Mouse (Mus musculus) erythroid progenitor cell, adult 5-6 weeks (primary cell): Measurements from ENCODE around the gene Thsd7a. TPM values are rescaled to one million over a fixed set of nuclear protein-coding genes. Genes with fewer than 3 reads are reported as not detected.

Experiments used
- ATAC-seq: replicated peaks from 2 replicates; pipeline ENCODE4 v1.8.0; 2016; ENCODE audit warnings: moderate number of reproducible peaks, mild to moderate bottlenecking, moderate TSS enrichment, inconsistent platforms; ENCODE audit not compliant: poor library complexity, low FRiP score, severe bottlenecking
- total RNA-seq, 2 experiments: library from RNA; stranded (forward) in 1 of 2; stranded (reverse) in 1 of 2; fragments of 150-400 nt in 1 of 2; fragments of 186-747, 209-891 nt in 1 of 2; gene quantifications; 2 replicates each; pipeline versions ENCODE4 v1.2.3 to v1.2.4; 2015 to 2017; ENCODE audit warnings: low replicate concordance in 2 of 2

Thsd7a gene
- total RNA-seq (2015; ENCODE audit: low replicate concordance) (under 0.01 TPM in 1 of 2 replicates, not detected in the other), total RNA-seq (2017; ENCODE audit: low replicate concordance) (0.13 TPM in 1 of 2 replicates, not detected in the other)

DNA sequence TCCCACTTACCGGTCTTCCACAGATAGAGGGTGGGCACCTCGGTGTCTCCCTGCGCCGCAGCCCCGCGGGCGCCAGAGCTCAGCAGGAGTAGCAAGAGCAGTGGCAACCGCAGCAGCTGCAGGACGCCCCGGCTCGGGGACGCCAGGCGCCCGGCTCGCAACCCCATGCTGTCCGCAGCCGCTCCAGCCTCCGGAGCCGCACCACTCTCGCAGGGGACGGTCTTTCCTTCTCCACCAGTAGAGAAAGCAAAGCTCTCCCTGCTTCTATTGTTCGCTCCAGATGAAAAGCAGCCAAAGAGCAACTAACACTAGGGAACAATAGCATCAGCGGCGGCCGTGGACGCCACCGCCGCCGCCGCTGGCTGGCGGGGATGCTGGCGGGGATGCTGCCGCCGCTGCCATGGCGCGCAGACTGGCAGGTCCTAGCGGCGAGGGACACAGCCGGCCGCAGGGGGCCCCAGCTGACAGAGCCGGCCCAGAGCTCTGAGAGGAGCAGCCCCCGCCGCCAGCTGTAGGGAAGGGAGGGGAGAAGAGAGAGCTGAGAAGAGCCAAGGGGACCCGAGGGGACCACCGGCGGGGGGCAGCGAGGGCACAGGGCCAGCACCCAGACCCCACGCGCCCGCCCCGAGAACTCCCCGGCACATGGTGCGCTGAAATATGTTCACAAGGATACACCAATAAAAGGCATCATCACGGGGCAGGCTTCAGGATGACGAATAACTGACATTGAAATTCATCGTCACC lies at the start of gene Thsd7a:
Thsd7a (minus strand) TSS at position 624 of the 744 bp plus-strand sequence.
- ATAC-seq = no peak

DNA sequence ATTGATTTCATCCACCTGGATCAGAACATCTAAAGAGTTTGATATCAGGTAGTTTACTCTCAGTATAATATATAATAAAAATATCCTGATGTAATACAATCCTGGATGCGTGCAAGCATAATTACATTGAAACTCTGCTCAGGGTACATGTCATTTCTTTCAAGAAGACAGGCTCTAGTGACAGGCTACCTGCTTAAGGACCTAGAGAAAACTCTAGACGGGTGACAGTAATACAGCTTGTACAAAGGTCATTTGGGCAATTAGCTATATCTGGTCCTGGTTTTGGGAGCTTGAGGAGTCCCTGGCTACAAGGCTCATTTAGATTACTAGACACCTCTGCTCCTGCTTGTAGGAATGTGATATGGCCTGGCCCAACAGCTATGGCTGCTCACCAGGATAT lies 37.9 kb upstream of the Thsd7a start:
- no peak for ATAC-seq

DNA sequence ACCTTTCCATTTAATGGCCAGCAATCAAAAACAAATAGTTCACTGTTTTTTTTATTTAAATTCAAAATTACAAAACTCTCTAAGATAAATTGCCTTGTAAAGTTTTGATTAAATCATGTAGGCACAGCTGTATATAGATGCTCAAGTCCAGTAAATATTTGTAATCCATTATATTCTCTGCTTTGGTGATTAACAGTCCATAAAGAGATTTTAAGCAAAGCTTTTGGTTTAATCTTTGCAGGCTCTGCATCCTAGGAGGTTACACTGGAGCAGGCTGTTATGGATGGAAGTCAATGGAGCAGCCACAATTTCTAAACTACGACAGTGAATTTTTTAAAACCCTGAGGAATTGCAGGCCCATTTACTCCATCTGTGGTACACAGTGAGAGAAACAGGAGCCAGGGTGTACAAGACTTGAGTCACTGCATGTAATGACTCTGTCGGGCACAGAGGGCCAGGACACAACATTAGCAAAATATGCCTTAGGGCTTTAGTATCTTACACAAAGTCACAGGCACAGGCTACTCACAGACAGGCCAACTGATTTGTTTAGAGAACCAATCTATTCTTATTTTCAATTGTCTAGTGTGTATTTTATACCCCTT lies 37.3 kb upstream of the Thsd7a start:
- ATAC-seq = no peak

DNA sequence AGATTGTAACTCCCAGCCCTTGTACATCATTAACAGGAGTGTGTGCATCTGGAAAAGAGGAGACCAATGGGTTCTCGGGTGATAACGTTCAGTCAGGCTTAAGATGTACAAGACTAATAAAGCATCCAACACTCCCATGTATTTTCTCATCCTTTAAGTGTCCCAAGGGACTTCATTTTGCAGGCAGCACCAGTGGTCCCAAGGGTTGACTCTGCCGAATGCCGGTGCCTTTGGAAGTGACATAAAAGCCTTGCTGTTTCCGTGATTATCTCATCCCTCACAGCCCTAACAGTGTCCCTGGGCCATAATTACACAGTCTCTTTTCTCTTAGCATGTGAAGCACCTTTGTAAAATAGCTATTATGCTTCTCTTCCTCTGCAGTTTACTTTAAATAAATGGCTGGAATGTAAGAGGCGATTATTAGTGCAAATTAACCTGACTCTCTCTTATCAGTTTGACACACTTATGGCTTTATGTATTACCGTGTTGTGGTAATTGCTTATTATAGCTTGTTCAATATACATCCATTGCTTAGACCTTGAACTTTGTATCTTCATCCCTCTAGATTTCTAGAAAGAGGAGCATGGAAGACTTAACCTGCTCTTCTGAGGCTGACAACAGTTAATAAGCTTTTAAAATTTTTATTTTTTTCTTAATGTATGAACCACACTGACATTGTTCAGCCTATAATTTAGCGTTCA lies 35.9 kb upstream of the Thsd7a start:
- no peak for ATAC-seq

DNA sequence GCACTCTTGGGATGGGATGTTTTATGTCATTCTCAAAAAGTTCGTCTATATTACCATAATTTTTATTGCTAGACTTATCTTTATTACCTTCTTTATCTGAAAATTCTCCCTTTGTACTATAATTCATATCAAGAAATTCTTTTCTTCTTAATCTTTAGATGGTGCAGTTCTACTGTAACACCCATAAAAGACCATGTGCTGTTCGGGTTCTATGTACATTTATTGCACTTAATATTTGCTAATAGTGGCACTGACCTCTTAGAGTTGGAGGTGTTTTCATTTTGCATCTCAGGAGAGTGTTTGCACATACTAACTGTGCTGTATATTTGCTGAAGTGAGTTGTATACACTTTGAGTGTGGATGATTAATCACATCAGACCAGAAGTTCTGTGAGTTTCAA lies 23.6 kb upstream of the Thsd7a start:
- ATAC-seq = no peak

DNA sequence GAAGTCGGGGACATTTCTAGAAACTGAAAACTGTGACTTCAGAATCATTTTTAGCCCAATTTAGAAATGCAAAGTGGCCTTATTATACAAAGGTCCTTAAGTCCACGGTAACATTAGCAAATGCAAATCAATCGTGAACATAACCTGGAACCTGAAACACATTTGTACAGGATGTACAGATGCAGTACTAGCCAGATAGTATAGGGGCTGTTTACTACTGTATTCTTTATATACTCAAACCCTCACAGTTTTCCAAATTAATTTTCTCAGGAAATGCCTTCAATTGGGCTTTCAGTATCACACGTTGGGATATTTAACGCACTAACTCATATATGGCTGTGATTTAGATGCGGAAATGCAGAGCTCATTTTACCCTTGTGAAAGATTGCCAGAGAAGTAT lies 16.0 kb upstream of the Thsd7a start:
- no peak for ATAC-seq

DNA sequence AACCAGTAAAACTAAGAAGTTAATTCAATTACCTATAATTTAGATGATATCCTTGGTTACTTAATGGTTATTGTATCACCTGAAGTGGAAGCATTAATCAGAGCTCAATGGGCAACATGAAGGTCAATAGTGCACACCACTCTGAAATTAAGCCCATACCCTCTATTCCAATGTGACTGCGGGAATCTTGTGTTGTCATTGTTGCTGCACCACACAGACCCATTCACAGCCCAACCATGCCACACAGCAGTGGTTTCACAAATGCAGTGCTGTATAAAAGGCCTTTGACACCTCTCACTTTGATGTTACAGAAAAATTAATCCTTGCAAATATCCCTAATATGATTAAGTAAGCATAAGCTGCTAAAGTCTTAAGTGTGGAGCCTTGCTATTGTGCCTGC lies 15.4 kb upstream of the Thsd7a start:
- no peak for ATAC-seq

DNA sequence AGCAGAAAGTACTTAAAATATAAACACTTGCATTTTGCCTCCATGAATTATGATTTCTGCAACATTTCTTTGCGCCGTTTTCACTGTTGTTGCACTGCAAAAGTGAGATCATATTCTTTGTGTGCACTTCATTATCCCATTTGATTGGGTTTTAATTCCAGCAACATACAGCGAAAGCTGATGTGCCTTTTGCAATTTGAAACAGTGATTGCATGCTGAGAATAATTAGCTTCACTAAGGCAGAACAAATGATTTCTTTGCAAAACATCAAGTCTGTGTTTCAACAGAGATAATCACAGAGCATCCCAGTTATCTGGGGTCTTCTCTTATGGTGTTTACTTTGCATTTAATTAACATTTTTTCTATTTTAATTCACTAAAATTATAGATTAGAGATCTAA lies 14.6 kb upstream of the Thsd7a start:
- no peak for ATAC-seq

DNA sequence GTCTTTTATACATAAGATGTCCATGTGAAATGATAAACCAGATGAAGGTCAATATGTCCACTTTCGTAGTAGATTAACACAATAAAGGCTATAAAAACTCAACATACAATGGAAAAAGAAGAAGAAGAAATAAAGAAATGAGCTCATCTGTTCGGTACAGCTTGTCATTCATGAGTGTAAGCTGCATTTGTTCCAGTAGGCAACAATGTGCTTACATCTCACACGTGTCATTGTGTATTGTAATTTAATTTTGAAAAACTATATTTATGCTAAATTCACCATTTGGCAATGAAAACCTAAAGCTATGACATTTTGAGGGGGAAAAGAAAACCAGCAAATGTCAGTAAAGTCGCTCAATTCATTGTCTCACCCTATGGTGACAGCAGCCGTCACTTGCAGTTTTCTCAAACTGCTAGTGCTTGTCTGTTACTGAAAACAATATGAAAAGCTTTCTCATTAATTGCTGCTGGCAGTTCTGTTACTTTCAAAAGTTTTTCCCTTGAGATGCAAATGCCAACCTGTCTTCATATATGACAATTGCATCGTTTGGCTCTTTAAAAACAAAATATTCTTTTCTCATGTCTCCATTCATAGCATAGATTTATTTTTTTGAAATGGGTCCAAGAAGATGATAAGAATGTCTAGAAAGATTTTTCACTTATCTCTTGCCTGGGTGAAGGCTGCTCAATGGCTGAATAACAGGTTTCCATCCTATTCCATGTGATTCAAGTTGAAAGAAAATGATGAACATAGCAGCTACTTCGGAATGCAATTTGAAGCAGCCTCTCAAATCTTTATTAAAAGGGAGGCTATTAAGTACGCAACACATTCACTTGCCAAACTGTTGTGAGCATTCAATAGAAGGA lies 10.4 kb upstream of the Thsd7a start:
- ATAC-seq = no peak

DNA sequence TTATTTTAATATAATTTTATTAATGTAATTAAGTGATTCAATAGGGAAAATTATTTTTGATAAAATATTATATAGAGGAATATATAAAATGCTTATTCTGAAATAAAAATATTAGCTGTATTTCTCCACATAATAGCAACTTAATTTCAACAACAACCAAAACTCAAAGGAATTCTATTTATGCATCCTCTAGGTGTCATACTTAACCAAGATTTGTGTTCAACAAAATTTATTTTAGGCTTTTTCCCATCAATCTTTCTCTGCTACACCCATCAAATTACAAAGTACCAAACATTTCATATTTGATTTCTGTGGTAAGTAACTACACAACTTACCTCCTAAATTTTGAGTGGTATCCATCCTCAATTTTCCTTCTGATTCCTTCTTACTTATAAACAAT lies 3.1 kb upstream of the Thsd7a start:
- ATAC-seq = no peak

DNA sequence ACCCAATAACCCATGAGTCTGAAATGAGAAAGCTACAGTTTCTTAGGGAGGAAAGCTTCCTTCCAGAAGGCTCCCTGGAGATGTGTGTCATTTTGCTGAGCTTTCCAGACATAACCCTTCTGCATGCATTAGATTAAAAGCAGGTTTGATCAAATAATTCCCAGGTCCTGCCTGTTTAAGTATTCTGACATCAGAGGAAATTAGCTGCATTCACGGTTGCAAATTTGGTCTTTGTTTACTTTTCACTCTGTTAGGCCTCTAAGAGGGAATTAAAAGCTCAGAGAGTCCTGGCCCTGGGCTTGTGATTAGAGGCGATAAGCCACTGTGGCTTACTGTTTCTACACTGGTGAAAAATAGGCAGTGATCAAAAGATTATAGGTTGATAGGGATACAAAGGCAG lies 1.2 kb upstream of the Thsd7a start:
- ATAC-seq = no peak

DNA sequence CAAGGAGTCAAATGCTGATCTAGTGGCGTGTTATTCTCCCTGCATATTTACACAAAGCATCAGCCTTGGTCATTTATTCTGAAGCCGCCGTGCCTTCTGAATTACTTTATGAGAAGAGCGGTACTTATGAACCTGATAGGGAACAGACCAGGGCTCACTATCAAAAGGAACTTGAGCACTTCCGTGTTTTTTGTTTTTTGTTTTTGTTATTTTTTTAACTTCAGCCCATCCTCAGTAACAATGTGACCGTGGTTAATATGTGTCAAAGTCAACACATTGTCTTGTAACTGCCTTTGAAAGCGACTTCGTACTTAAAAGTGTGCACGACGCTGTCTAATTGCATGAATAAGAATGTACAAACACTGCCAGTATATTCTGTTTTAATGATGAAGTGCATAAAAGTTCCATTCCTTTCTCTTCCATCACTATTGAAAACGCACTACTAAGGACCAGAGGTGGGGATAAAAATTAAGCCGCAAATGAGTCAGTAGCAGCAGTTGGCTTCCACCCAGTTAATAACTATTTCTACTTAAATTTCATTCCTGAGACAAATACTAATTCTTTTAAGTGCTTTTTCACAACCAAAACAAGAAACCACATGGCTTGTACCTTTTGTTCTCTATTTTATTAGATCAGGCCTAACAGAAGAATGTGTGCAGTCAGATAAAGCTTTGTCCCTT lies 461 bp upstream of the Thsd7a start:
- ATAC-seq = no peak

DNA sequence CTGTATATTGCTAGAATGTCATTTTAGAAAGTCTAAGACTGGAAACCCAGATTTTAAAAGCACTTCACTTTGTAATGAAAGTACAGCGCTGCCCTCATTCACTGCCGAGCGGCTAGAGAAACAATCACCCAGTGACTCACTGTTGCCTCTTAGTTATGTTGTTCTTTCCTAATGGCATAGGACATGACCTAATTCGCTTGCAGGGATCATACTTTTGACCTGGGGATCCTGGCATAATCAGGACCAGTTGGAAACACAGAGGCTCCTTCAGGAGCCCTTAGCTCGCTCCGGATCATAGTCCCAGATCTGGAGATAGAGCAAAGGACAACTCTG lies 790 bp downstream of the Thsd7a start:
- ATAC-seq = no peak

DNA sequence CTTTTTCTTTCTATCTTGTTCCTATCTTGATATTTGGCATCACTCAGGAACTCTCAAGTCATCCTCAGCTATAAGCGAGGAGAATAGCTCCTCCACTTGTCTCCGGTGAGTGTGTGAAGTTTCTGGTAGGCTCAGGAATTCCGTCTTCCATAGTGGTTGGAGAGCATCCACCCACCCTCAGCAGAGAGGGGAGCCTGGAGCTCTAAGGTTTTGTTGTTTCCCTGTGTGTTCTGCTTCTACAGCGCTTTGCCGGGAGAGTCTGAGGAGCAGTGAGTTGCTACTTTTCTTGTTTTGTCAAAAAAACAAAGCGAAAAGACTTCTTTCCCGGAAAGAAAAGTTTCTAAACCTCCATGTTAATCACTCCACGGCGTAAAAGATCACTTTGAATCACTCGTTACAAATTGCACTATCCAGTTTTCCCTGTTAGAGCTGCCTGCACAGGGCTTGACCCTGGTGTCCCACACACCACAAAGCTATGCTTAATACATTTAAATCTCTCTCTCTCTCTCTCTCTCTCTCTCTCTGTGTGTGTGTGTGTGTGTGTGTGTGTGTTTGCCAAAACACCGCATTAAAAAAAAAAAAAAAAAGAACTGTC lies 1.3 kb downstream of the Thsd7a start:
- no peak for ATAC-seq

DNA sequence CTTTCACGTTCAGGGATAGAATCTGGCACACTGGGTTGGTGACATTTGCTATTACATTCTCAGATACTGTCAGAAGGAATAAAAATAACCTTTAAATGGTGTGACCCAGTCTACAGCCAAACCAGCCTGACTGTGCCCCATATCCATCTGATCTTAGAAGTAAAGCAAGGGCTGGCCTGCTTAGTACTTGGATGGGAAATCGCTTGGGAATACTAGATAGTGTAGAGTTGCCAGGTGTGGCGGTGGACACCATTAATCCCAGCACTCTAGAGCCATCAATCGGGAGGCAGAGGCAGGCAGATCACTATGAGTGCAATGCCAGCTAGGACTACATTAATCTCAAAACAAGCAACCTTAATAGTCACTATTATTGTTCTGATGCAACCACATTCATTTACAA lies 6.4 kb downstream of the Thsd7a start:
- no peak for ATAC-seq

DNA sequence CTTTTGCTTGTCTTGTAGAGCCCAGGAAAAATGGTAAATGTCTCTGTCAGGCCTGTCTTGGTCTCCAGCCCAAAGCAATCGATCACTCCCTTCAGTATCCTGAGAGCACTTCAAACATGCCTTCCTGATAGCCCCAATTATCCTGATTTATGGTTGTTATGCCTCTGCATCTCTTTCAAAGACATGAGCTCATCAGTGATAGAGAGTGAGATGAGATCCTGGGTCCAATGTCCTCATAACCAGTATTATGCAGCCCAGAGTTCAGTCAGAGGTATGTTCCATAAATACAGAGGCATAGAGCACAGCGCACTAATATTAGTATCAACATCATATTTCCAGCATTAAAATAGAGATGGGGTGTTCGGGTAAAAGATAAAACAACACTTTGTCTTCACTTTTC lies 15.3 kb downstream of the Thsd7a start:
- no peak for ATAC-seq

DNA sequence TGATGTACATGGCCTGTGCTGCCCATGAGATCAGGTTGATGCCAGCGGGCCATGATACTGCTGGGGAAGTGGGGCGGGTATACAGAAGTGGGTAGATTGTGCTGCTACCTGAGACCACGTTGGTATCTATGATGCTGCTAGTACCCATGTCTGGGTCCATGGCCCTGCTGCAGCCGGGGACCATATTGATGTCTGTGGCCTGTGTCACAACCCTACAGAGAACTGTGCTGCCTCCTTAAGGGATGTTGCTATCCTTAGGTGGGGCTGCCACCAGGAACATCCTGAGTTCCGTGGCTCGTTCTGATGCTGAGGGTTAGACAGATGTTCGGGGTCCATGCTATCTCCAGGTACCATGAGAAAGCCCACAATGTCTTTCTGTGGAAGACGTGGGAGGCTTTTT lies 33.1 kb downstream of the Thsd7a start:
- no peak for ATAC-seq

DNA sequence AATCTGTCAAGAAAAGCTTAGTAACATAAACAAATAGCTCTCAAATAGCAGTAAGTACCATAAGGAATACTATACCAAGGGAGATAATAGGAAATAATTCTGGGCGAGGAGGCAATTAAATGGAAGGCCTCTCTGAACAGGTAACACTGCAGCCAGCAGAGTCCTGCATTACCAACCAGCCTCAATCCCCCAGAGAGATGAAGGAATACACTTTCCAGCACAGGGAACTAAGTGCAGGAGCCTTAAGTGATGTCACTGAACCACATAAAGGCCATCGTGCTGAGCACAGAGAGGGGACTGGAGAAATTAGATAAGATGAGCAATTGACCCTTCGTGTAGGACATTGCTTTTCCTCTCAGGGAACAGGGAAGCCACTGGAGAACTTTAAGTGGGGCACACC lies 36.6 kb downstream of the Thsd7a start:
- ATAC-seq = no peak

DNA sequence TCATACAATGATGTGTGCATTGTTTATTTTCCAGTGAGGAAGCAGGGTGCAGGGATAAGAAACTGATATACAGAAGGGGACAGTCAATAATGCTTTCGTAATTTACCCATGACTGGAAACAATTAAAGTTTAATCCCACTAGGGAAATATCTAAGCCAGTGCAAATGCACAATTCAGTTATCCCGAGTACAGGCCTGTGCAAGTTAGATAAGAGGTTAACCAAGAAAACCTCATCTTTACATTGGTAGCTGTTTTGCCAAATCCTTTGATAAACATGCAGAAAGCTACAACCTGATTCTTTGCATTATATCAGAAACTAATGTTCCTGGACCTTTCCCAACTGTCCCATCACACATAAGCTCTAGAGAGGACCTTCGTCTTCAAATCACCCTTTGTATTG lies 46.3 kb downstream of the Thsd7a start:
- no peak for ATAC-seq
